Mouse (Mus musculus) CH12.LX (cell line): Measurements from ENCODE around the gene Pdp2. TPM values are rescaled to one million over a fixed set of nuclear protein-coding genes. Genes with fewer than 3 reads are reported as not detected.

Experiments
- DNase-seq: peaks from one replicate; pipeline ENCODE4 v3.0.0-alpha.2; 2013; ENCODE audit errors: extremely low read depth
- H3K27ac ChIP-seq: 2 replicates; pipeline ENCODE4 v1.5.1; 2012; ENCODE audit warnings: low read depth, mild to moderate bottlenecking, control low read depth, moderate library complexity; ENCODE audit not compliant: insufficient read depth
- H3K27me3 ChIP-seq: replicated peaks from 2 replicates; pipeline ENCODE3; 2012; ENCODE audit warnings: inconsistent platforms
- H3K36me3 ChIP-seq, 2 experiments: replicated peaks in 1 of 2; 2 replicates each; pipeline versions ENCODE3 to v1.6.1; 2012; ENCODE audit warnings: inconsistent platforms in 1 of 2, low read length in 1 of 2, mild to moderate bottlenecking in 1 of 2, mixed read lengths in 1 of 2, moderate library complexity in 1 of 2; ENCODE audit not compliant: control insufficient read depth in 1 of 2, insufficient read depth in 1 of 2
- H3K4me1 ChIP-seq, 2 experiments: 2 replicates each; pipeline ENCODE4 v1.6.1; 2012; ENCODE audit warnings: inconsistent platforms in 1 of 2, moderate library complexity in 1 of 2; ENCODE audit not compliant: insufficient read depth in 2 of 2, control insufficient read depth in 1 of 2
- H3K4me2 ChIP-seq: 2 replicates; pipeline ENCODE4 v1.6.1; 2012; ENCODE audit warnings: low read depth, mild to moderate bottlenecking, control low read depth; ENCODE audit not compliant: poor library complexity, insufficient read depth, severe bottlenecking
- H3K4me3 ChIP-seq, 3 experiments: fragments of 150-350 bp in 1 of 3; sonication (generic) in 1 of 3; replicated peaks in 1 of 3; 2 replicates each; pipeline versions ENCODE3 to v1.5.1; 2011 to 2012; ENCODE audit warnings: low read depth in 2 of 3, low read length in 2 of 3, mild to moderate bottlenecking in 2 of 3, moderate library complexity in 2 of 3, control low read depth in 1 of 3, improper control_type of control experiment in 1 of 3, inconsistent platforms in 1 of 3, mixed read lengths in 1 of 3; ENCODE audit not compliant: poor library complexity in 1 of 3
- H3K79me2 ChIP-seq: replicated peaks from 2 replicates; pipeline ENCODE4 v1.6.1; 2012; ENCODE audit warnings: mild to moderate bottlenecking, moderate library complexity; ENCODE audit not compliant: control insufficient read depth, poor library complexity, insufficient read depth, severe bottlenecking; ENCODE audit errors: extremely low read depth
- H3K9ac ChIP-seq: 2 replicates; pipeline ENCODE4 v1.6.1; 2012; ENCODE audit warnings: low read depth, mild to moderate bottlenecking, control low read depth, moderate library complexity; ENCODE audit not compliant: insufficient read depth
- H3K9me3 ChIP-seq: replicated peaks from 2 replicates; pipeline ENCODE3; 2012; ENCODE audit warnings: low read length, inconsistent platforms, mixed read lengths
- ELF1 ChIP-seq: IDR thresholded peaks from 2 replicates; pipeline ENCODE4 v1.6.1; 2014; ENCODE audit warnings: low read depth, mild to moderate bottlenecking, inconsistent platforms, low read length, improper control_type of control experiment
- EP300 ChIP-seq: IDR thresholded peaks from 2 replicates; pipeline ENCODE4 v1.6.1; 2011; ENCODE audit warnings: low read length, improper control_type of control experiment
- ETS1 ChIP-seq: conservative IDR thresholded peaks from 2 replicates; pipeline ENCODE4 v1.6.1; 2012; ENCODE audit warnings: low read depth, mild to moderate bottlenecking, inconsistent platforms, low read length, improper control_type of control experiment, moderate library complexity
- HCFC1 ChIP-seq: IDR thresholded peaks from 2 replicates; pipeline ENCODE4 v1.6.1; 2012; ENCODE audit warnings: low read depth, mild to moderate bottlenecking, inconsistent platforms, low read length, improper control_type of control experiment
- IRF4 ChIP-seq: IDR thresholded peaks from 2 replicates; pipeline ENCODE4 v1.6.1; 2014; ENCODE audit warnings: low read depth, mild to moderate bottlenecking, inconsistent platforms, low read length, improper control_type of control experiment
- JUN ChIP-seq: IDR thresholded peaks from 2 replicates; pipeline ENCODE4 v1.6.1; 2011; ENCODE audit warnings: low read depth, mild to moderate bottlenecking, low read length, improper control_type of control experiment, moderate library complexity; ENCODE audit not compliant: insufficient read depth
- JUND ChIP-seq: conservative IDR thresholded peaks from 2 replicates; pipeline ENCODE4 v1.6.1; 2011; ENCODE audit warnings: low read depth, low read length, improper control_type of control experiment
- KAT2A ChIP-seq: IDR thresholded peaks from 2 replicates; pipeline ENCODE4 v1.6.1; 2012; ENCODE audit warnings: low read length, improper control_type of control experiment, inconsistent platforms; ENCODE audit not compliant: insufficient replicate concordance
- MAX ChIP-seq: IDR thresholded peaks from 2 replicates; pipeline ENCODE4 v1.6.1; 2011; ENCODE audit warnings: low read length, improper control_type of control experiment
- MAZ ChIP-seq: IDR thresholded peaks from 2 replicates; pipeline ENCODE4 v1.6.1; 2012; ENCODE audit warnings: low read depth, mild to moderate bottlenecking, inconsistent platforms, low read length, improper control_type of control experiment, moderate library complexity
- MEF2A ChIP-seq: IDR thresholded peaks from 2 replicates; pipeline ENCODE4 v1.6.1; 2014; ENCODE audit warnings: low read depth, mild to moderate bottlenecking, inconsistent platforms, low read length, improper control_type of control experiment, borderline replicate concordance
- MXI1 ChIP-seq: IDR thresholded peaks from 2 replicates; pipeline ENCODE4 v1.6.1; 2011; ENCODE audit warnings: mild to moderate bottlenecking, low read depth, low read length, improper control_type of control experiment
- PAX5 ChIP-seq: IDR thresholded peaks from 2 replicates; pipeline ENCODE4 v1.6.1; 2012; ENCODE audit warnings: low read length, inconsistent platforms, mixed read lengths
- POLR2A ChIP-seq: IDR thresholded peaks from 2 replicates; pipeline ENCODE4 v1.6.1; 2011; ENCODE audit warnings: low read depth, mild to moderate bottlenecking, improper control_type of control experiment, low read length
- TBP ChIP-seq: conservative IDR thresholded peaks from 2 replicates; pipeline ENCODE4 v1.6.1; 2011; ENCODE audit warnings: low read depth, low read length, improper control_type of control experiment
- TCF12 ChIP-seq: IDR thresholded peaks from 2 replicates; pipeline ENCODE4 v1.6.1; 2014; ENCODE audit warnings: low read depth, mild to moderate bottlenecking, inconsistent platforms, low read length, improper control_type of control experiment
- UBTF ChIP-seq: IDR thresholded peaks from 2 replicates; pipeline ENCODE4 v1.6.1; 2012; ENCODE audit warnings: low read depth, mild to moderate bottlenecking, inconsistent platforms, low read length, improper control_type of control experiment, moderate library complexity
- USF1 ChIP-seq: IDR thresholded peaks from 2 replicates; pipeline ENCODE4 v1.6.1; 2014; ENCODE audit warnings: low read depth, mild to moderate bottlenecking, inconsistent platforms, low read length, improper control_type of control experiment
- ZC3H11A ChIP-seq: IDR thresholded peaks from 2 replicates; pipeline ENCODE4 v1.6.1; 2012; ENCODE audit warnings: low read depth, mild to moderate bottlenecking, inconsistent platforms, low read length, improper control_type of control experiment
- ZMIZ1 ChIP-seq: IDR thresholded peaks from 2 replicates; pipeline ENCODE4 v1.6.1; 2012; ENCODE audit warnings: low read depth, mild to moderate bottlenecking, inconsistent platforms, low read length, improper control_type of control experiment
- dilution Hi-C: fragments of 300-500 bp; cut with MboI; formaldehyde crosslinking; loops from 2 replicates; pipeline ENCODE4 v1.14.3; 2020; ENCODE audit warnings: low sequenced_read_pairs; ENCODE audit not compliant: extremely low pct_unique_long_range_greater_than_20kb, extremely low pct_ligation_motif_present
- in situ Hi-C: fragments of 300-500 bp; cut with MboI; formaldehyde crosslinking; loops from 3 replicates; pipeline ENCODE4 v1.14.3; 2019; ENCODE audit warnings: low sequenced_read_pairs, low pct_ligation_motif_present, low pct_unique_long_range_greater_than_20kb, mixed read lengths
- polyA plus RNA-seq: library from polyadenylated mRNA; unstranded; fragments of >175 nt; gene quantifications from 2 replicates; pipeline ENCODE4 v1.2.1, GENCODE M21; 2012; ENCODE audit warnings: low read depth; ENCODE audit not compliant: insufficient read length
- total RNA-seq, 2 experiments: library from RNA; depleted of rRNA; stranded (reverse); fragments of 300-350 nt in 1 of 2; fragments of >200 nt in 1 of 2; gene quantifications; 2 replicates each; pipeline ENCODE4 v1.2.3; 2012 to 2014

Pdp2 gene
- total and polyA plus RNA-seq, 3 experiments = 7.6 to 9.6 (median 8.7) TPM

DNA sequence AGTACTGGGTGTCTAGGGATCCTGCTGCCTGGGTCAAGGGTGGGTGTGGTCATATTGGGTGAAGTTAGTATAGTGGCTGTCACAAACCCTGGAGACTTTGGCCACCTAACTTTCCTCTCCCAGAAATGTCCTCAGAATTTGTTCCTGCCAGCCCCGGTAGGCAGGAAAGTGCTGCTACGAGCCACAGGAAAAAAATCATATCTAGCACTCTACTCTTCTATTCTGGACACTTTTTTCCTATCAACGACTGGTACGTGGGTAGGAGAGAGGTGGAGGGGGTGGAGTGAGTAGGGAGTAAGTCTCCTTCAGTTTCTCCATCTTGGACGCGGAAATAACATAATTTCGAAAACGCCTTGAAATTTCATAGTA is 38.8 kb downstream of the Pdp2 start:
- H3K4me3 ChIP-seq = peak overlapping the region; percentile 79 to 87 (median 82)
- DNase-seq = no peak
- H3K79me2 ChIP-seq = no peaks in the 10 kb centered on the region
- H3K27ac ChIP-seq = no peak overlapping the region
- in situ Hi-C loops = no loop called here
- dilution Hi-C loops = no loop called here
- peaks cover 13 to 40% of the 10 kb centered on the region in 2 experiments for H3K4me1 ChIP-seq
- H3K27me3 ChIP-seq = no peaks in the 10 kb centered on the region
- H3K4me2 ChIP-seq = peak overlapping the region; percentile 56
- H3K36me3 ChIP-seq = peaks cover 14 to 40% of the 10 kb centered on the region in 2 experiments
- peak overlapping the region; percentile 71; the same call in 1 of the 2 replicates for H3K9ac ChIP-seq
- TF ChIP-seq JUN = no peak
- no peak for TF ChIP-seq MAX
- TF ChIP-seq USF1 = no peak
- TF ChIP-seq JUND = no peak
- no peak for TF ChIP-seq MXI1
- no peak for TF ChIP-seq POLR2A
- no peak for TF ChIP-seq ELF1
- TF ChIP-seq MAZ = no peak
- TF ChIP-seq PAX5 = no peak
- no peak for TF ChIP-seq MEF2A
- TF ChIP-seq KAT2A = no peak
- no peak for TF ChIP-seq ETS1
- TF ChIP-seq IRF4 = no peak
- no peak for TF ChIP-seq TCF12
- TF ChIP-seq ZC3H11A = no peak
- H3K9me3 ChIP-seq = no peaks in the 10 kb centered on the region

DNA sequence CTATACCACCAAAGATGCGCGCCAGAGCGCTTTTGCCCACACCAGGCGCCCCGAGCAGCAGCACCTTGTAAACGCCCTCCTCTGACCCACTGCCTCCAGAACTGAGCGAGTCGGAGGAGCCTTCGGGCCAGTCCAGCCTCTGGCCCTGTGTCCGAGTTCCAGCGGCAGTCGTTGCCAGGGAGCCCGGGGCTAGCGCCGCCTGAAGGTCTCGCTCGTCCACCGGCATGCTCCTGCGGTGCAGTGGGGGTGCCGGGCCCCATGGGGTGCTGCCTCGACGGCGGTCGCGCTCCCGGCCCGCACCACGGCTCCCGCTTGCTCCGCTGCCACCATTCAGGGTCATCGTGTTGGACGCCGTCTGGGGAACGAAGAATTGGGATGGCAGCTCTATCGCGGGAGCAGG is 39.3 kb downstream of the Pdp2 start:
- peaks cover 17 to 45% of the 10 kb centered on the region in 2 experiments for H3K36me3 ChIP-seq
- in situ Hi-C loops (no loop called here), dilution Hi-C loops (no loop called here)
- TF ChIP-seq TBP (no peak), ZMIZ1 (no peak), EP300 (no peak), TCF12 (0 out of 2 replicates have a peak, but pooled peaks have one; percentile 16), MXI1 (peak; percentile 68; the same call in 1 of the 2 replicates), HCFC1 (no peak), PAX5 (no peak), ELF1 (no peak), UBTF (peak; percentile 58; the same call in 1 of the 2 replicates), MAX (no peak), MEF2A (no peak)
- peak overlapping the region; percentile 79 to 87 (median 82) for H3K4me3 ChIP-seq
- H3K9ac ChIP-seq = peak overlapping the region; percentile 71
- H3K4me1 ChIP-seq = peaks cover 13 to 38% of the 10 kb centered on the region in 2 experiments
- DNase-seq = no peak
- H3K27me3 ChIP-seq = no peaks in the 10 kb centered on the region
- peak overlapping the region; percentile 42 for H3K27ac ChIP-seq
- no peaks in the 10 kb centered on the region for H3K9me3 ChIP-seq
- peak overlapping the region; percentile 56 for H3K4me2 ChIP-seq
- no peaks in the 10 kb centered on the region for H3K79me2 ChIP-seq
